Mouse (Mus musculus) lung, embryonic 15.5 days (tissue): ENCODE measurements at regions not wholly inside any gene's neighbourhood (a gene's known extent, or its start where the extent isn't known, plus 50 kb on each side); places are given as distances from the start of the nearest gene placed in this dataset.

Experiments used
- ATAC-seq: fragments of 200-750 bp; cut with Nextera tagmentation; 2 replicates; pipeline ENCODE4 v1.8.0; 2017; ENCODE audit warnings: moderate number of reproducible peaks, borderline replicate concordance; ENCODE audit not compliant: low FRiP score, low TSS enrichment; ENCODE audit errors: extremely low read depth
- H3K27ac ChIP-seq: fragments of 300-500 bp; sonication (generic); 2 replicates; pipeline ENCODE4 v1.5.1; 2015; ENCODE audit warnings: moderate library complexity, mild to moderate bottlenecking, inconsistent platforms
- H3K27me3 ChIP-seq: fragments of 300-500 bp; sonication (generic); 2 replicates; pipeline ENCODE4 v1.6.1; 2015; ENCODE audit warnings: inconsistent platforms
- H3K36me3 ChIP-seq: fragments of 300-500 bp; sonication (generic); 2 replicates; pipeline ENCODE4 v1.6.1; 2015; ENCODE audit warnings: inconsistent platforms
- H3K4me1 ChIP-seq: fragments of 300-500 bp; sonication (generic); 2 replicates; pipeline ENCODE4 v1.6.1; 2015; ENCODE audit warnings: inconsistent platforms
- H3K4me2 ChIP-seq: fragments of 300-500 bp; sonication (generic); 2 replicates; pipeline ENCODE4 v1.6.1; 2015; ENCODE audit warnings: inconsistent platforms, mild to moderate bottlenecking, moderate library complexity
- H3K4me3 ChIP-seq: fragments of 300-500 bp; sonication (generic); 2 replicates; pipeline ENCODE4 v1.5.1; 2015; ENCODE audit warnings: mild to moderate bottlenecking, inconsistent platforms
- H3K9ac ChIP-seq: fragments of 300-500 bp; sonication (generic); 2 replicates; pipeline ENCODE4 v1.6.1; 2015; ENCODE audit warnings: inconsistent platforms
- H3K9me3 ChIP-seq: fragments of 300-500 bp; sonication (generic); 2 replicates; pipeline ENCODE4 v1.6.1; 2016; ENCODE audit warnings: inconsistent platforms
- WGBS: fragments of 180-500 bp; shearing (Covaris S2); methylation state at CpG from one replicate; pipeline ENCODE4 v1.1.7; 2015; 5-methylcytosine and 5-hydroxymethylcytosine counted together

GRCm38 (mm10) chr16:7544067-7544466 is 880.9 kb downstream of the Tmem114 start:
- H3K4me2 ChIP-seq, result no peak overlapping the region
- no peak overlapping the region for H3K9ac ChIP-seq
- H3K36me3 ChIP-seq, result no peaks in the 10 kb centered on the region
- no peak overlapping the region for H3K27ac ChIP-seq
- no peak for ATAC-seq
- no peak overlapping the region for H3K4me3 ChIP-seq
- H3K9me3 ChIP-seq, result no peaks in the 10 kb centered on the region
- no peaks in the 10 kb centered on the region for H3K4me1 ChIP-seq
- WGBS, result 71% methylated on average over 4 of the region's 4 CpGs
- H3K27me3 ChIP-seq, result no peaks in the 10 kb centered on the region

- Histone ChIP-seq H3K27ac (no peak overlapping the region), H3K9me3 (no peaks in the 10 kb centered on the region), H3K4me2 (no peak overlapping the region), H3K4me3 (no peak overlapping the region), H3K27me3 (no peaks in the 10 kb centered on the region), H3K36me3 (no peaks in the 10 kb centered on the region), H3K9ac (no peak overlapping the region), H3K4me1 (no peaks in the 10 kb centered on the region)
- WGBS, result 79% methylated on average over 2 of the region's 2 CpGs
- ATAC-seq, result no peak
Measured at GRCm38 (mm10) chr16:7529811-7530210, 895.1 kb downstream of the Tmem114 start.

- WGBS, result 44% methylated on average over 5 of the region's 5 CpGs
- H3K4me3 ChIP-seq, result no peak overlapping the region
- H3K27me3 ChIP-seq, result no peaks in the 10 kb centered on the region
- no peak overlapping the region for H3K4me2 ChIP-seq
- no peaks in the 10 kb centered on the region for H3K36me3 ChIP-seq
- H3K4me1 ChIP-seq, result no peaks in the 10 kb centered on the region
- no peak overlapping the region for H3K27ac ChIP-seq
- H3K9ac ChIP-seq, result no peak overlapping the region
- no peaks in the 10 kb centered on the region for H3K9me3 ChIP-seq
- no peak for ATAC-seq
Measured at GRCm38 (mm10) chr16:7528963-7529362, 896.0 kb downstream of the Tmem114 start.

GRCm38 (mm10) chr16:7527923-7528776 is 896.8 kb downstream of the Tmem114 start:
- no peaks in the 10 kb centered on the region for H3K4me1 ChIP-seq
- H3K4me2 ChIP-seq, result no peak overlapping the region
- no peaks in the 10 kb centered on the region for H3K9me3 ChIP-seq
- no peak overlapping the region for H3K27ac ChIP-seq
- H3K4me3 ChIP-seq, result no peak overlapping the region
- H3K36me3 ChIP-seq, result no peaks in the 10 kb centered on the region
- H3K9ac ChIP-seq, result no peak overlapping the region
- no peaks in the 10 kb centered on the region for H3K27me3 ChIP-seq
- no peak for ATAC-seq
- WGBS, result 50% methylated on average over 6 of the region's 6 CpGs

- no peaks in the 10 kb centered on the region for H3K27me3 ChIP-seq
- H3K4me3 ChIP-seq, result no peak overlapping the region
- no peak overlapping the region for H3K4me2 ChIP-seq
- H3K36me3 ChIP-seq, result no peaks in the 10 kb centered on the region
- no peak for ATAC-seq
- no peak overlapping the region for H3K27ac ChIP-seq
- no peaks in the 10 kb centered on the region for H3K4me1 ChIP-seq
- H3K9ac ChIP-seq, result no peak overlapping the region
- WGBS, result 63% methylated on average over 2 of the region's 2 CpGs
- no peaks in the 10 kb centered on the region; the same call in 1 of the 2 replicates for H3K9me3 ChIP-seq
Measured at GRCm38 (mm10) chr16:7518711-7519110, 906.2 kb downstream of the Tmem114 start.
